Mouse (Mus musculus): ENCODE data around the gene Rem2. TPM values are rescaled to one million over a fixed set of nuclear protein-coding genes. Genes with fewer than 3 reads are reported as not detected.

The Rem2 gene
- total RNA-seq (2022), result 10 to 100 TPM; 15.7 to 25.1 (median 18.7) TPM

DNA sequence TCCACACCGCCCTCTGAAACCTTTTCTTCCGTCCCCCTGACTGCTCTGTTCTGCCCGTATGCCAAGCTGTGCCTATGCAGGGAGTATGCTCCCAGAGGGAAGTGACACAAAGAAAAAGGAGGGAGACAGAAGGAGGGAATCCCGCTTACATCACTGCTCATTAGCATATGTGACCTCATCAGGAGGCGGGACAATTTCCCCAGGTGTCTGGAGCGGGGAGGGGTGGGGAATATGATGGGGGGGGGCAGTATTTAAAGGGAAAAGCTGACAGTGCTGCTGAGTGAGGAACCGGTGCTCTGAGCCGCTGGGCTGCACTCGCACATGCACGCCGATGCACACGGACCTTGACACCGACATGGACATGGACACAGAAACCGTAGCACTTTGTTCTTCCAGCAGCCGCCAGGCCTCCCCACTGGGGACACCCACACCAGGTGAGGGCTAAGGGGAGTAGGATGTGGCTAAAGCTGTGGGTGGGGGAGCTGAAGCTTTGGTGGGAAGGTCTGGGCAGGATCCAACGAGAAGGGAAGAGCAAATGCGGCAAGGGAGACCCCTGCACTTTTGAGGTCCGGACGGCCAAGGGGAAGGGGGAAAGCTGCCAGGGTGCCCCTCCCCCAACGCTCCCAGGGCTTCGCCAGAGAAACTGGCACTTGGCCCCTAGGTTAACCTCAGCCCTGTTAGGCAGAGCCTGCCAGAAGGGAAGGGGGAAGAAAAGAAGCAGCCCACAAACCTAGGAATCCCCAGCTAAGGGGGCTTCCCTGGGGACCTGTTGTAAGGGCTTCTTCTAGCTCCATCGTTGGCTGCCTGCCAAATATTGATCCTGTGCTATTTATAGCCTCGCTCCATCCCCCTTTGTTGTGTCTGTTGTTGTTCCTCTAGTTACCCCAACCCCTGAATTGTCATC lies at the start of gene Rem2:
Rem2 (plus strand) TSS at position 160 of the 904 bp plus-strand sequence.
- DNase-seq (ENCODE audit: low spot score in 2 of 2), result peak; percentile 42 to 68

- DNase-seq (ENCODE audit: low spot score in 2 of 2), result peak; percentile 87 to 93
Measured at GRCm38 (mm10) chr14:54426689-54427398, 49.1 kb upstream of the Rem2 start, which contains the start of gene Mrpl52. Gene Mrpl52, plus strand, starts transcription at chr14:54426909.

GRCm38 (mm10) chr14:54427696-54428095 lies 48.2 kb upstream of the Rem2 start:
- DNase-seq (ENCODE audit: low spot score in 2 of 2), result no peak

GRCm38 (mm10) chr14:54428421-54428820 lies 47.5 kb upstream of the Rem2 start:
- no peak for DNase-seq (ENCODE audit: low spot score in 2 of 2)

GRCm38 (mm10) chr14:54429332-54430093 lies 46.4 kb upstream of the Rem2 start:
- DNase-seq (ENCODE audit: low spot score in 2 of 2), result no peak

GRCm38 (mm10) chr14:54430406-54431145 lies 45.3 kb upstream of the Rem2 start:
- no peak for DNase-seq (ENCODE audit: low spot score in 2 of 2)

GRCm38 (mm10) chr14:54431334-54432077 lies 44.4 kb upstream of the Rem2 start, which contains the start of gene Mmp14:
Gene Mmp14, plus strand, starts transcription at chr14:54431612.
- peak; percentile 42 to 46 for DNase-seq (ENCODE audit: low spot score in 2 of 2)

DNA sequence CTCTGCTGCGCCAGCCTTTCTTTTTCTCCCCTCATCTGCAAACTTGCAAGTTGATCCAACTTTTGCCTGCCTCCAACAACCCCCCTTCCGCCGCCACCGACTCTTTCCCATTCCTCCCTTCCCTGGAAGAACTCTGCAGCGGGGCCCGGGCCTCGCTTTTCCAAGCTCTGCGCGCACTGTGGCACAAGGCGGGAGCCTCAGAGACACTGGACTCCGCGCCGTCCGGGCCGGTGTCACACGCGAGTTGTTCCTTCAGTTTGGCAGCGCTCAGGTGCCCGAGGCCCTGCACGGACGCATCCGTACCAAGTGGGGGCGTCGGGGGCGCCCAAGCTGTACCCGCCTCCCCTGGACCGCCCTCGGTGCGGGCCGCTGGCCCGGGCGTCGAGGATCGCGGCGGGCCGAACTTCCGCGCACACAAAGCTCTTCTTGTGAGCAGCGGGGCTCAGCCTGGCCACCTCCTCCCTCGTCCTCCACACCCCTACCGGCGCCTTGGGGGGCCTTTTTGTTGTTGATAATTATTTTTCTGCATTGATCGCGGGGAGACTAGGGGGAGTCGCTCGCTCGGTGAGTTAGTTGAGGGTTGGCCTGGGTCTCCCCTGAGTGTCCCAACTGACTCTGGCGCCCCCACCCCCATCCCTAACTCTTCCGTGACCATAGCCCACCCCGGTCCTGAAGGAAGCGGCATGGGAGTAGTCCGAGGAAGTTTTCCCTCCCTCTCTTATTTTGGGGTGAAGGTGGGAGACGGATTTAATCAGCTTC lies 43.6 kb upstream of the Rem2 start:
- DNase-seq (ENCODE audit: low spot score in 2 of 2), result no peak

DNA sequence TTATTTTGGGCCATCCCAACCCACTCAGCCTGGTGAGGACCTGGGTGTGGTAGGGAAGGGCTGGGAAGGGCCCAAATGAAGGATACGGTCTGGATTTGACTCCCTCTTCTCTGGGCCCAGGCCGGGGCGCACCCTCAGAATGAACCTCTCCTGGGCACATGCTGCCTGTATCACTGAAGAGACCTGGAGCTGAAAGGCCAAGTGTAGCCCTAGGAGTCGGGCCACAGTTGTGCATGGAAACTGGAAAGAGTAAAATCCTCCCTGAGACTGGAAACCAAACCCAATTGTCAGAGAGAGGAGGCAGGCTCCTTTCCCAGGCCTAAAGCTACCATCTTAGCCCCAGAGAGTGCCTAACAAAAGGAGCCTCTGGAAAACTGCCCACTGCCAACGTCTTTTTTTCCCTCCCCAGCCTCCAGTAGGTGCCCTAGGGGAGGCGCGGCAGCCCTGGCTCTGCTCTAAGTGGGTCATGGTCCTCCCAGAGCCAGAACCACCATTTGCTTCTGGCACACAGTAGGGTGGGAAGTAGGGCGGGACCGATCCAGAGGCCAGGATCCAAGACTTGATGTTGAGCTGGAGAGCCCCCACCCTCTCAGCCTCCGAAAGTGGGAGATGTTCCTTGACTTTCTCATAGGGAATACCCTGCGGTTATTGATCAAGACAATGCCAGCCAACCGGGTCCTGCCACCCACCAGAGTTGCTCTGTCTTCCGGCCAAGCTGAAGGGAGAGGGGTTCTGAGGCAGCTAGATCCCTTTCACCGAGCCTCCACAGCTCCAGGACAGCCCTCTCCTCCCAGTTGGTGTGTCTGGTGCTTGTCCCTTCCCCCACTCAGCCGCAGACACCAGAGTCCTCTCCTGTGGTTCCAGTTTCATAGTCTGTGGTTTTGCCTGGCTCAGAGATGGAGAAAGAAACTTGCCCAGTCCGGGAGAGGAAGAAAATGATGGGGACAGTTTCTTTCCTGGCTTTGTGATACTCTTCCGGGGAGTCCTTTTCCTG lies 42.8 kb upstream of the Rem2 start:
- DNase-seq (ENCODE audit: low spot score in 2 of 2), result peak in 1 of 2 experiments; percentile 48

- no peak for DNase-seq (ENCODE audit: low spot score in 2 of 2)
Measured at GRCm38 (mm10) chr14:54433941-54434531, 41.9 kb upstream of the Rem2 start.

DNA sequence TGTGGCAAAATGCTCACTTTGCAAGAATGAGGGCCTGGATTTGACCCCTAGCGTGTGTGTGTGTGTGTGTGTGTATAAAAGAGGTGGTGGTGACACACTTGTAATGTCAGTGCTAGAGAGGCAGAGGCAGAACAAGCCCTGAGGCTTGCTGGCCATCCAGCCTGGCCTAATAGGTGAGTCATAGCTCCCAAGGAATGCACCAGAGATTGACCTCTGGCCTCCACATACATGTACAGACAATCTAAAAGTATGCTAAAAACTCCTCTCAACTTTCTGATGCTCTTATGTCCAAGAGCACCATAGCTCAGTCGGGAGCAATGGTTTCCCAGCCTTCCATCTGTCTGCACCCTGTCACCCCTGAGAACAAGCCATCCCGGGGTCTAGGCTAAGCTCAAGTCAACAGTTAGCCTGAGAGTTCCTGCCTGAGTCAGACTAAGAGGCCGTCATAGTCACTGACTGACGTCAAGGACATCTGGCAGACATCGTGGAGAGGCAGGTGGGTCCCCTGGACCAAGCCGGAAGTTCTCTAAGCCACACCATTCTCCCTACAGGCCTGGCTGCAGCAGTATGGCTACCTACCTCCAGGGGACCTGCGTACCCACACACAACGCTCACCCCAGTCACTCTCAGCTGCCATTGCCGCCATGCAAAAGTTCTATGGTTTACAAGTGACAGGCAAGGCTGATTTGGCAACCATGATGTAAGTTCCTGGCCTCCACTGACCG lies 40.5 kb upstream of the Rem2 start:
- no peak for DNase-seq (ENCODE audit: low spot score in 2 of 2)

DNA sequence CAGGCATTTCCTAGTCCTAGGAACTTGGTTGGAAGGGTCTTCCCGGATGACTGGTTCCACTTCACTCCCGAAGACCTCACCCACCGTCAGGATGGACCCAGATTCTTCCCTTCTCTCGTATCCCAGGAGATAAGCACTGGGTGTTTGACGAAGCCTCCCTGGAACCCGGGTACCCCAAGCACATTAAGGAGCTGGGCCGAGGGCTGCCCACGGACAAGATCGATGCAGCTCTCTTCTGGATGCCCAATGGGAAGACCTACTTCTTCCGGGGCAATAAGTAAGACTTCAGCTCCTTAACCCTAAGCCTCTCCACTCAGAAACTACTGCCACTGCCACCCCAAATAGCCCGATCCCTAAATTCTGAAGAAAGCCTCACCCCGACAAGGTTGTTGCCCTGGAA lies 36.7 kb upstream of the Rem2 start:
- DNase-seq (ENCODE audit: low spot score in 2 of 2), result no peak

GRCm38 (mm10) chr14:54439610-54440009 lies 36.3 kb upstream of the Rem2 start:
- DNase-seq (ENCODE audit: low spot score in 2 of 2), result no peak

- no peak for DNase-seq (ENCODE audit: low spot score in 2 of 2)
Measured at GRCm38 (mm10) chr14:54440538-54440937, 35.4 kb upstream of the Rem2 start.

DNA sequence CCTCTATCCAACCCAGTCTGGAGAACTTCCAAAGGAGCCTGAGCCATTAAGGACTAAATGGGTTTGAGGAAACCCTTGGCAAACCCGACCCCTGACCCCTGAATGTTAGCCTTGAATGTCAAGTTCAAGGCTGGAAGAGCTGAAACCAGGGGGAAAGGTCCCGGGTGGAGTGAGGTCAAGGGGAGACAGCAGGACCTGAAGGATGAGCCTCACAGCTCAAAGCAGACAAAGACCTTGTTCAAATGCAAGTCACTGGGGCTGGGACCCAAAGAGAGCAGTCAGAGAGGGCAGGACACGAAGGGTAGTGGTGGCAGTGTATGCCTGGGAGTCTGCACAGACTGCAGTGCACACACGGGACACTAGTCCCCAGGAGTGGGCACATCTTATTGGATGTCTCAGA lies 34.5 kb upstream of the Rem2 start:
- DNase-seq (ENCODE audit: low spot score in 2 of 2), result no peak

DNA sequence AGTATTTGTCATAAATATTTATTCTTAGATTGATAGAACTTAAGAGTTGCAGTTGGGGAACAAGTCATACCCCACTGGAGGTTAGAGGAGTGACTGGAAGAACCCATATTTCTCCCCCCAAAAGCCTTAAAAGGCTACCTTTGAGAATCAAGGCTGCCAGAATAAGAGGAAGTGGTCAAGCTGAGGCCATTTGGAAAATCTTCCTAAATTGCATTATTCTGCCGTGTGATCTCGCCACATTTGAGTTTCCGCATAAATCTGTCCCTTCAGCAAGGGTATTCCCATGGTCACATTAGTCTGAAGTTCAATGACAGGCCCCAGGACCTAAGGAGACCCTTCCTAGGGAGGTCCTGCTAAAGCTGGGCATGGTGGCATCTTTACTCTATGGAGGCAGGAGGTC lies 33.4 kb upstream of the Rem2 start:
- no peak for DNase-seq (ENCODE audit: low spot score in 2 of 2)

DNA sequence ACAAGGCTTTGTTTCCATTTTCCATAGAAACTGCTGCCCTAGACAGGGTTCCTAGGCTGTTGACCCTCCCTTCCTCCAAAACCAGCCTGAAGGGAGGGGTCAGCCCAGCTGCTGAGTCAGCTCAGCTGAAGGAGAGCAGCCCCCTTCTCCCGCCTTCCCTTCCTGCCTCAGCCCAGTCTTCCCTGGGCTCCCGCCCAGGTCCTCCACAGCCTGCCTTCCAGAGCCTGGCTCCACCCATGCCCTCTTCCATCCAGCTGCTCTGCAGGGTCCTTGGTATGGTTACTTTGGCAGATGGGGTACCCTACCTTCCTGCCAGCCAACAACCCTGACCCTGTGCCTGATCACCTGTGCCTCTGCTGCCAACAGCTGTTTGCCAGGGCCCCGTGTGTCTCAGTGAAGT lies 32.7 kb upstream of the Rem2 start:
- no peak for DNase-seq (ENCODE audit: low spot score in 2 of 2)
